Mouse (Mus musculus): ENCODE data around the gene Tenm1. TPM values are rescaled to one million over a fixed set of nuclear protein-coding genes. Genes with fewer than 3 reads are reported as not detected.

Gene Tenm1
- polyA plus RNA-seq, 2 experiments: 0.01 TPM; not detected in 1

GRCm38 (mm10) chrX:42718078-42718785 lies 710.7 kb downstream of the Tenm1 start:
- Histone ChIP-seq H3K36me3 (replicated peaks; ENCODE audit: control insufficient read depth, insufficient read depth, low read depth) (no peaks in the 10 kb centered on the region), H3K4me2 (ENCODE audit: low read depth) (no peak overlapping the region), H3K4me3 (ENCODE audit: insufficient read depth in 1 of 2, low read depth in 2 of 2, low read length in 2 of 2) (no peak overlapping the region), H3K27ac (no peak overlapping the region), H3K9ac (replicated peaks) (no peak overlapping the region), H3K9me3 (ENCODE audit: control insufficient read depth, low read length) (no peaks in the 10 kb centered on the region), H3K4me1 (replicated peaks; ENCODE audit: control insufficient read depth in 2 of 2, insufficient read depth in 2 of 2, low read length in 1 of 2) (no peaks in the 10 kb centered on the region), H3K27me3 (ENCODE audit: control insufficient read depth, insufficient read depth, low read length) (no peaks in the 10 kb centered on the region)
- no peak for TF ChIP-seq EP300 (IDR thresholded peaks at IDR 0.05; ENCODE audit: low read depth)
- no peak for TF ChIP-seq CTCF (IDR thresholded peaks at IDR 0.05; ENCODE audit: low read depth)
- DNase-seq (ENCODE audit: low read depth in 3 of 3, low spot score in 3 of 3): no peak
- no peak for ATAC-seq (ENCODE audit: insufficient read depth)
- WGBS (ENCODE audit: insufficient replicate concordance): 71% methylated on average over 3 of the region's 3 CpGs

GRCm38 (mm10) chrX:42700291-42700690 lies 728.6 kb downstream of the Tenm1 start:
- Histone ChIP-seq H3K4me1 (replicated peaks; ENCODE audit: control insufficient read depth in 2 of 2, insufficient read depth in 2 of 2, low read length in 1 of 2) (no peaks in the 10 kb centered on the region), H3K27ac (no peak overlapping the region), H3K4me2 (ENCODE audit: low read depth) (no peak overlapping the region), H3K36me3 (replicated peaks; ENCODE audit: control insufficient read depth, insufficient read depth, low read depth) (no peaks in the 10 kb centered on the region), H3K4me3 (ENCODE audit: insufficient read depth in 1 of 2, low read depth in 2 of 2, low read length in 2 of 2) (no peak overlapping the region), H3K9me3 (ENCODE audit: control insufficient read depth, low read length) (no peaks in the 10 kb centered on the region), H3K27me3 (ENCODE audit: control insufficient read depth, insufficient read depth, low read length) (no peaks in the 10 kb centered on the region), H3K9ac (replicated peaks) (no peak overlapping the region)
- ATAC-seq (ENCODE audit: insufficient read depth): no peak
- TF ChIP-seq CTCF (IDR thresholded peaks at IDR 0.05; ENCODE audit: low read depth) (no peak), EP300 (IDR thresholded peaks at IDR 0.05; ENCODE audit: low read depth) (no peak)
- 38% methylated on average over 3 of the region's 3 CpGs for WGBS (ENCODE audit: insufficient replicate concordance)
- DNase-seq (ENCODE audit: low read depth in 3 of 3, low spot score in 3 of 3): no peak

- Histone ChIP-seq H3K36me3 (replicated peaks; ENCODE audit: control insufficient read depth, insufficient read depth, low read depth) (no peaks in the 10 kb centered on the region), H3K9ac (replicated peaks) (no peak overlapping the region), H3K27me3 (ENCODE audit: control insufficient read depth, insufficient read depth, low read length) (no peaks in the 10 kb centered on the region), H3K4me2 (ENCODE audit: low read depth) (no peak overlapping the region), H3K27ac (no peak overlapping the region), H3K4me3 (ENCODE audit: insufficient read depth in 1 of 2, low read depth in 2 of 2, low read length in 2 of 2) (no peak overlapping the region), H3K4me1 (replicated peaks; ENCODE audit: control insufficient read depth in 2 of 2, insufficient read depth in 2 of 2, low read length in 1 of 2) (no peaks in the 10 kb centered on the region), H3K9me3 (ENCODE audit: control insufficient read depth, low read length) (no peaks in the 10 kb centered on the region)
- WGBS (ENCODE audit: insufficient replicate concordance): 57% methylated on average over 3 of the region's 3 CpGs
- TF ChIP-seq CTCF (IDR thresholded peaks at IDR 0.05; ENCODE audit: low read depth) (no peak), EP300 (IDR thresholded peaks at IDR 0.05; ENCODE audit: low read depth) (no peak)
- no peak for ATAC-seq (ENCODE audit: insufficient read depth)
- no peak for DNase-seq (ENCODE audit: low read depth in 3 of 3, low spot score in 3 of 3)
Observed at GRCm38 (mm10) chrX:42647131-42647530, 781.8 kb downstream of the Tenm1 start.

GRCm38 (mm10) chrX:42580521-42580920 lies 848.4 kb downstream of the Tenm1 start:
- no peak overlapping the region for H3K27ac ChIP-seq
- H3K9ac ChIP-seq (replicated peaks): no peak overlapping the region
- ATAC-seq (ENCODE audit: insufficient read depth) (no peak), DNase-seq (ENCODE audit: low read depth in 3 of 3, low spot score in 3 of 3) (no peak)
- H3K4me1 ChIP-seq (replicated peaks; ENCODE audit: control insufficient read depth in 2 of 2, insufficient read depth in 2 of 2, low read length in 1 of 2): no peaks in the 10 kb centered on the region
- no peaks in the 10 kb centered on the region for H3K27me3 ChIP-seq (ENCODE audit: control insufficient read depth, insufficient read depth, low read length)
- TF ChIP-seq EP300 (IDR thresholded peaks at IDR 0.05; ENCODE audit: low read depth) (no peak), CTCF (IDR thresholded peaks at IDR 0.05; ENCODE audit: low read depth) (no peak)
- no peaks in the 10 kb centered on the region for H3K36me3 ChIP-seq (replicated peaks; ENCODE audit: control insufficient read depth, insufficient read depth, low read depth)
- H3K4me2 ChIP-seq (ENCODE audit: low read depth): no peak overlapping the region
- WGBS (ENCODE audit: insufficient replicate concordance): 42% methylated on average over 2 of the region's 2 CpGs
- no peak overlapping the region for H3K4me3 ChIP-seq (ENCODE audit: insufficient read depth in 1 of 2, low read depth in 2 of 2, low read length in 2 of 2)
- H3K9me3 ChIP-seq (ENCODE audit: control insufficient read depth, low read length): no peaks in the 10 kb centered on the region

- DNase-seq (ENCODE audit: low read depth in 3 of 3, low spot score in 3 of 3) (no peak), ATAC-seq (ENCODE audit: insufficient read depth) (no peak)
- WGBS (ENCODE audit: insufficient replicate concordance): 44% methylated on average over 4 of the region's 4 CpGs
- Histone ChIP-seq H3K4me3 (ENCODE audit: insufficient read depth in 1 of 2, low read depth in 2 of 2, low read length in 2 of 2) (no peak overlapping the region), H3K9ac (replicated peaks) (no peak overlapping the region), H3K9me3 (ENCODE audit: control insufficient read depth, low read length) (no peaks in the 10 kb centered on the region), H3K4me1 (replicated peaks; ENCODE audit: control insufficient read depth in 2 of 2, insufficient read depth in 2 of 2, low read length in 1 of 2) (no peaks in the 10 kb centered on the region), H3K4me2 (ENCODE audit: low read depth) (no peak overlapping the region), H3K36me3 (replicated peaks; ENCODE audit: control insufficient read depth, insufficient read depth, low read depth) (no peaks in the 10 kb centered on the region), H3K27me3 (ENCODE audit: control insufficient read depth, insufficient read depth, low read length) (no peaks in the 10 kb centered on the region), H3K27ac (no peak overlapping the region)
- TF ChIP-seq CTCF (IDR thresholded peaks at IDR 0.05; ENCODE audit: low read depth) (no peak), EP300 (IDR thresholded peaks at IDR 0.05; ENCODE audit: low read depth) (no peak)
Observed at GRCm38 (mm10) chrX:42558683-42559082, 870.2 kb downstream of the Tenm1 start.
